In genomic region chr2:118700179-118701062, GRCm38 (mm10) we compare ENCODE assay signal across 9 mouse cellular contexts. TPM values are rescaled to one million over a fixed set of nuclear protein-coding genes. Genes with fewer than 3 reads are reported as not detected.
A peak's percentile ranks its signal among the peaks of the same experiment; 100 is the strongest.
DNase-seq lines count a peak whose midpoint lies in the region; ATAC-seq and TF ChIP-seq lines count a peak whose summit lies in the region.
"Had no signal": no experiment of that assay in that cellular context is flagged by ENCODE, and none has a peak within 500 bp of the region (broad histone marks: within the 10 kb centered on the region; RNA-seq: fewer than 3 reads in every experiment).

No protein-coding gene starts in this region.

- DNase-seq in left cerebral cortex, adult 18-20 months (ENCODE audit: low spot score in 2 of 2), result peak; percentile 73 to 82
- no peak for DNase-seq in left cerebral cortex, adult 11 months (ENCODE audit: low spot score)
- DNase-seq in embryo, embryonic 11 days, result peak; percentile 90
- peak; percentile 77 for DNase-seq in limb, embryonic 14.5 days (ENCODE audit: low spot score)
- peak; percentile 71 to 89 for DNase-seq in spleen, adult 18-20 months

- TF ChIP-seq POLR2A in limb, embryonic 14.5 days (IDR thresholded peaks at IDR 0.05; ENCODE audit: borderline replicate concordance, extremely low read depth, insufficient read depth, insufficient read length), result no peak

- H3K9me3 ChIP-seq in intestine, embryonic 15.5 days, result no peaks in the 10 kb centered on the region
- no peaks in the 10 kb centered on the region for H3K9me3 ChIP-seq in limb, embryonic 14.5 days (ENCODE audit: control insufficient read depth, low read length)
- no peaks in the 10 kb centered on the region for H3K9me3 ChIP-seq in midbrain, embryonic 15.5 days

- H3K9ac ChIP-seq in intestine, embryonic 15.5 days, result 0 out of 2 replicates have a peak overlapping the region, but pooled peaks have one; percentile 31
- H3K9ac ChIP-seq in limb, embryonic 14.5 days (ENCODE audit: low read depth, low read length, severe bottlenecking), result no peak overlapping the region
- no peak overlapping the region for H3K9ac ChIP-seq in midbrain, embryonic 15.5 days

- no peaks in the 10 kb centered on the region for H3K36me3 ChIP-seq in intestine, embryonic 15.5 days
- no peaks in the 10 kb centered on the region for H3K36me3 ChIP-seq in limb, embryonic 14.5 days (ENCODE audit: control insufficient read depth, insufficient read depth, low read length)
- H3K36me3 ChIP-seq in midbrain, embryonic 15.5 days (replicated peaks), result no peaks in the 10 kb centered on the region

- H3K27ac ChIP-seq in intestine, embryonic 15.5 days, result no peak overlapping the region
- H3K27ac ChIP-seq in limb, embryonic 14.5 days (replicated peaks; ENCODE audit: low read depth, low read length), result no peak overlapping the region
- no peak overlapping the region for H3K27ac ChIP-seq in midbrain, embryonic 15.5 days

- H3K27me3 ChIP-seq in intestine, embryonic 15.5 days (replicated peaks), result peaks cover 50% of the 10 kb centered on the region
- peaks cover 81% of the 10 kb centered on the region for H3K27me3 ChIP-seq in limb, embryonic 14.5 days (ENCODE audit: control insufficient read depth, insufficient read depth, low read length)
- H3K27me3 ChIP-seq in midbrain, embryonic 15.5 days (replicated peaks), result peaks cover 85% of the 10 kb centered on the region

- H3K4me2 ChIP-seq in intestine, embryonic 15.5 days (replicated peaks), result peak overlapping the region; percentile 57
- peak overlapping the region; percentile 47 for H3K4me2 ChIP-seq in limb, embryonic 14.5 days (replicated peaks; ENCODE audit: low read depth, low read length, severe bottlenecking)
- peak overlapping the region; percentile 41 for H3K4me2 ChIP-seq in midbrain, embryonic 15.5 days

- ATAC-seq in granulocyte monocyte progenitor cell, adult 5-6 weeks (replicated peaks; ENCODE audit: poor library complexity, severe bottlenecking), result peak; percentile 60
- peak; percentile 59; the same call in 1 of the 2 replicates for ATAC-seq in intestine, embryonic 15.5 days
- ATAC-seq in limb, embryonic 14.5 days (ENCODE audit: low FRiP score, low read depth), result peak; percentile 41; the same call in 1 of the 2 replicates
- ATAC-seq in midbrain, embryonic 15.5 days (replicated peaks), result no peak
- ATAC-seq: Patski had no signal

- peaks cover 48% of the 10 kb centered on the region for H3K4me1 ChIP-seq in intestine, embryonic 15.5 days (replicated peaks)
- H3K4me1 ChIP-seq in limb, embryonic 14.5 days (ENCODE audit: control insufficient read depth, insufficient read depth, low read length), result peaks cover 21% of the 10 kb centered on the region; the same call in 1 of the 2 replicates
- peaks cover 45% of the 10 kb centered on the region for H3K4me1 ChIP-seq in midbrain, embryonic 15.5 days

- 4% methylated on average over 32 of the region's 32 CpGs for WGBS in intestine, embryonic 15.5 days
- 2% methylated on average over 32 of the region's 32 CpGs for WGBS in limb, embryonic 14.5 days
- 2% methylated on average over 32 of the region's 32 CpGs for WGBS in midbrain, embryonic 15.5 days

- H3K4me3 ChIP-seq in intestine, embryonic 15.5 days (replicated peaks), result peak overlapping the region; percentile 19; the same call in 1 of the 2 replicates
- H3K4me3 ChIP-seq in limb, embryonic 14.5 days (replicated peaks; ENCODE audit: low read length), result peak overlapping the region; percentile 31
- peak overlapping the region; percentile 17; the same call in 1 of the 2 replicates for H3K4me3 ChIP-seq in midbrain, embryonic 15.5 days

RNA-seq across cellular contexts. Expression of gene Ankrd63, which starts 3.3 kb away (rescaled TPM):
- 10 to 100 TPM; 27.5 to 33.7 TPM for total RNA-seq in left cerebral cortex, adult 18-20 months (2021)
- 0.77 and 1.0 TPM in 2 replicates for total RNA-seq in granulocyte monocyte progenitor cell, adult 5-6 weeks (2014; fragmentation: Nextera tagmentation)
- total RNA-seq in granulocyte monocyte progenitor cell, adult 5-6 weeks (2017), result 0.62 and 0.69 TPM in 2 replicates
- 0.30 TPM in 2 replicates for polyA plus RNA-seq in intestine, embryonic 15.5 days (2015; fragmentation: Nextera tagmentation; extraction: Ambion mirVana)
- polyA plus RNA-seq in limb, embryonic 14.5 days (2012; rRNA removed), result 0.08 and 0.10 TPM in 2 replicates
- 0.07 TPM in 1 of 2 replicates, not detected in the other for polyA plus RNA-seq in limb, embryonic 14.5 days (2014; fragmentation: Nextera tagmentation; extraction: Ambion mirVana)
- polyA plus RNA-seq in midbrain, embryonic 15.5 days (2015; fragmentation: Nextera tagmentation; extraction: Ambion mirVana), result not detected in 2 replicates

RNA-seq across cellular contexts. Expression of gene Plcb2, which starts 27.8 kb away (rescaled TPM):
- total RNA-seq in left cerebral cortex, adult 18-20 months (2021), result 1 to 10 TPM; 3.0 to 3.1 TPM
- 99.1 and 108 TPM in 2 replicates for total RNA-seq in granulocyte monocyte progenitor cell, adult 5-6 weeks (2014; fragmentation: Nextera tagmentation)
- total RNA-seq in granulocyte monocyte progenitor cell, adult 5-6 weeks (2017), result 54.3 and 70.7 TPM in 2 replicates
- polyA plus RNA-seq in intestine, embryonic 15.5 days (2015; fragmentation: Nextera tagmentation; extraction: Ambion mirVana), result 1.2 and 1.6 TPM in 2 replicates
- polyA plus RNA-seq in limb, embryonic 14.5 days (2012; rRNA removed), result 2.0 and 2.1 TPM in 2 replicates
- polyA plus RNA-seq in limb, embryonic 14.5 days (2014; fragmentation: Nextera tagmentation; extraction: Ambion mirVana), result 0.74 and 0.82 TPM in 2 replicates
- 0.43 and 0.71 TPM in 2 replicates for polyA plus RNA-seq in midbrain, embryonic 15.5 days (2015; fragmentation: Nextera tagmentation; extraction: Ambion mirVana)

RNA-seq across cellular contexts. Expression of gene Pak6, which starts 37.3 kb away (rescaled TPM):
- total RNA-seq in left cerebral cortex, adult 18-20 months (2021), result 10 to 100 TPM; 79.7 to 86.4 TPM
- total RNA-seq in granulocyte monocyte progenitor cell, adult 5-6 weeks (2014; fragmentation: Nextera tagmentation), result 0.32 TPM in 1 of 2 replicates, not detected in the other
- 0.05 TPM in 1 of 2 replicates, not detected in the other for total RNA-seq in granulocyte monocyte progenitor cell, adult 5-6 weeks (2017)
- 1.8 and 1.9 TPM in 2 replicates for polyA plus RNA-seq in intestine, embryonic 15.5 days (2015; fragmentation: Nextera tagmentation; extraction: Ambion mirVana)
- polyA plus RNA-seq in limb, embryonic 14.5 days (2012; rRNA removed), result 4.8 and 5.5 TPM in 2 replicates
- polyA plus RNA-seq in limb, embryonic 14.5 days (2014; fragmentation: Nextera tagmentation; extraction: Ambion mirVana), result 3.8 and 4.6 TPM in 2 replicates
- polyA plus RNA-seq in midbrain, embryonic 15.5 days (2015; fragmentation: Nextera tagmentation; extraction: Ambion mirVana), result 67.8 and 69.1 TPM in 2 replicates

RNA-seq across cellular contexts. Expression of gene Inafm2, which starts 45.1 kb away (rescaled TPM):
- total RNA-seq in left cerebral cortex, adult 18-20 months (2021), result 10 to 100 TPM; 48.7 to 49.6 TPM
- total RNA-seq in granulocyte monocyte progenitor cell, adult 5-6 weeks (2014; fragmentation: Nextera tagmentation), result 27.9 and 30.3 TPM in 2 replicates
- total RNA-seq in granulocyte monocyte progenitor cell, adult 5-6 weeks (2017), result 15.0 and 24.8 TPM in 2 replicates
- 21.0 and 23.4 TPM in 2 replicates for polyA plus RNA-seq in intestine, embryonic 15.5 days (2015; fragmentation: Nextera tagmentation; extraction: Ambion mirVana)
- polyA plus RNA-seq in limb, embryonic 14.5 days (2012; rRNA removed), result 7.9 and 8.0 TPM in 2 replicates
- polyA plus RNA-seq in limb, embryonic 14.5 days (2014; fragmentation: Nextera tagmentation; extraction: Ambion mirVana), result 24.4 and 27.9 TPM in 2 replicates
- 20.5 and 21.6 TPM in 2 replicates for polyA plus RNA-seq in midbrain, embryonic 15.5 days (2015; fragmentation: Nextera tagmentation; extraction: Ambion mirVana)

Comparison
In these comparisons a context has a peak if more than half of its experiments do, and no peak if none do; other contexts are left out.
1. RNA of gene Pak6, which starts 37.3 kb away (polyA plus RNA-seq): 67.8 to 69.1 TPM in midbrain, embryonic 15.5 days; 3.8 to 5.5 TPM in limb, embryonic 14.5 days and 1.8 to 1.9 TPM in intestine, embryonic 15.5 days; every median in the first group is over 10 times any median in the second.
2. Peak in every context shown above with its lines, with median percentiles within 50 percentile points of each other: H3K4me2 ChIP-seq and H3K4me3 ChIP-seq.